Mouse (Mus musculus): ENCODE measurements around the gene Fgfr4. TPM values are rescaled to one million over a fixed set of nuclear protein-coding genes. Genes with fewer than 3 reads are reported as not detected.
"Not testable (repeated sequence)": the region's sequence is repeated elsewhere in the genome, so short reads cannot be mapped to it uniquely, and the experiment has no call there.

Gene Fgfr4
- polyA plus RNA-seq, 1 experiment: 4.3 TPM

- no peak for DNase-seq (ENCODE audit: low read depth)
Observed at GRCm38 (mm10) chr13:55172336-55172770, 19.9 kb downstream of the Fgfr4 start.

DNA sequence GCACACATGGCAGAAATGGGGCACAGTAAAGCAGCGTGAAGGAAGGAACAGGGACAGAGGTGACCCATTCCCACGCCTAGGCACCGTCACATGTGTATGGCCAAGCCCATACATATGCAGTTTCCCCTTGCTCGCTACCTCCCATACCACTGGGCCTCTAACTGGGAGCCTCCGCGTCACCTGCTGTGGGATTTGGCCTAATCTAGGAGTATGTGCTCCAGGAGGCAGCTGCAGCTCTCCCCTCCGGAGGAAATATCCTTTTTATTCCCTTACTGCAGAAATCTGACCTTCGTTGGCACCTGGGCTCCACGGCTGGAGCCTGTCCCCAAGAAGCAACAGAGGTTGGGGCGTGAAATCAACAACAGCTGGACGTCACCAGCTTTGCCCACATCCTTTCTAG lies 21.9 kb downstream of the Fgfr4 start:
- DNase-seq (ENCODE audit: low read depth): no peak

GRCm38 (mm10) chr13:55176265-55176664 lies 23.8 kb downstream of the Fgfr4 start:
- DNase-seq (ENCODE audit: low read depth): no peak

GRCm38 (mm10) chr13:55177903-55178496 lies 25.6 kb downstream of the Fgfr4 start:
- no peak for DNase-seq (ENCODE audit: low read depth)

DNA sequence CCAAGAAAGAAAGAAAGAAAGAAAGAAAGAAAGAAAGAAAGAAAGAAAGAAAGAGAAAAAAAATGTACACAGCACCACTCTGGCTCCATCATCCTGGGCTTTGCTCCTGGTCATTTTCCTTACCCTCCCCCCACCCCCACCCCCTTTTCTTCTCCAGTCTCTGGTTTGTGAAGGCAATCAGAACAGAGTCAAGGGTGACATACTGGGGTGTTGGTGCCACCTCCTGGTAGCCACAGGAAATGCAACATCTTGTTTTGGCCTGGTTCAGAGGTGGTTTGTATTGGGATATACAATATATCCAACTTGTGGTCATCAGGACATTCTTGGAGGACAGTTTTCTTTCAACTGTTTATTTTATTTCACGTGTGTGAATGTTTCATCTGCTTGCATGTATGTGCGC lies 26.1 kb downstream of the Fgfr4 start:
- DNase-seq (ENCODE audit: low read depth): no peak

DNA sequence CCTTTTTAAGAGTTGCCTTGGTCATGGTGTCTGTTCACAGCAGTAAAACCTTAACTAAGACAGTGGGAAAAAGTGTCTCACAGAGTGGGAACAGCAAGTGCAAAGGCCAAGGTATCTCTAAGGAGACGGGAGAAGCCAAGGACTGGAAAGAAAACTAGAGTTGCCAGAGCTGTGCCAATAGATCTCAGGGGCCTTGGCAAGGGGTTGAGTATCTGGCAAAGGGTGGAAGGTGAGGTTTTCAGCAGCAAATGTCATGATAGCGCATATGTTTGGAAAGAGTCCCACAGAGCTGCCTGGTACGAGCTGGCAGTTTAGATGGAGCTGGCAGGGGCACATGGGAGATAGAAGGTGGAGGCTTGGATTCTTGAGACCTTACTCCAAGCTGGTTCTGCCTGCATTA lies 27.2 kb downstream of the Fgfr4 start:
- DNase-seq (ENCODE audit: low read depth): no peak

- no peak for DNase-seq (ENCODE audit: low read depth)
Observed at GRCm38 (mm10) chr13:55181786-55182172, 29.3 kb downstream of the Fgfr4 start.

DNA sequence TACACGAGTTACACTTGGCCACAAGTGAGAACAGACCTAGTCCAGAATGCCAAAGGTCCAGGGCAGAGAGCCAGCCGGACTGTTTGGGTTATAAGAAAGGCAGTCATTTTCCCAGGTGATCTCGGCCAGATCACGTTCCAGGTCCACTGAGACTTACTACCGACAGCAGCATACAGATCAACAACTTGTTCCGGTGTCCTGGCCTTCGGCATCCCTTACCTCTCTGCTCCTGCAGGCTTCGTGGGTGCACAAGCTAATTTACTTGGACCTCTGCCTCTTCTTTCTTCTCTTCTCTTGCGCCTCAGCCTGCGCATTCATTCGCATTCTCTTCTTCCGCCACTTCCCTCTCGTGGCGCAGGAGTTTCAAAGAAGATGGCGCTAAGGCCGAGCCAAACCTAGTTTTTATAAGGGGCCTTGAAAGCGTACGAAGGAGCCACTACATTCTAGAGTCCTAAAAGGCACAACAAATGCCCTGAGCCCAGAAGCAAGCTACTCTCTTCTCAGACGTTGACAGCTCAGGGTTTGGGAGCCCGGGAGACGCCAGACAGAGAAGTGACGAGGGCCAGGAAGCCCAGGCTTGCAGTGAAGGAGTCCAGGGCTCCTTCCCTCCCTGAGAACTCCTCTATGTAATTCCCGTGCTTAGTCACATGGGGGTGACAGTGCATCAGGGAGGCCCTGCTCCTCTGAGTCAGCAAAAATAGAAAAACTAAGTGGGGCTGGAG lies 29.9 kb downstream of the Fgfr4 start:
- peak; percentile 63 for DNase-seq (ENCODE audit: low read depth)

- peak; percentile 58 for DNase-seq (ENCODE audit: low read depth)
Observed at GRCm38 (mm10) chr13:55183382-55183781, 30.9 kb downstream of the Fgfr4 start.

DNA sequence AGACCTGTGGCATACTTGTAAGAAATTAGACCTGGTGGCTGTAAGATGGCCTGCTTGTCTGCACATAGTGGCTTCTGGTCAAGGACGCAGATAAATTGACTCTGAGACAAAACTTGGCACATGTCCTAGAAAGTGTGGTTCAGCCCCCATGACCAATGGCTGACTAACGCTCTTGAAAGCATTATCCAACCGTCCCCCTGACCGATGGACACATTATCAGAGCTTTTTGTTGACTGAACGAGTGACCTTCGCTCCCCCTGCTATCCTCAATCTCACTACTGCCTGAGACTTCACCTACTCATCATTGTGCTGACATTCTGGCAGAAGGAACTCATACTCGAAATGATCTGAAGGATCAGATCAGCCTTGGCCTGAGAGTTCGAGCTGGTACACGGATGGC lies 34.6 kb downstream of the Fgfr4 start:
- not testable (repeated sequence) for DNase-seq (ENCODE audit: low read depth)

DNA sequence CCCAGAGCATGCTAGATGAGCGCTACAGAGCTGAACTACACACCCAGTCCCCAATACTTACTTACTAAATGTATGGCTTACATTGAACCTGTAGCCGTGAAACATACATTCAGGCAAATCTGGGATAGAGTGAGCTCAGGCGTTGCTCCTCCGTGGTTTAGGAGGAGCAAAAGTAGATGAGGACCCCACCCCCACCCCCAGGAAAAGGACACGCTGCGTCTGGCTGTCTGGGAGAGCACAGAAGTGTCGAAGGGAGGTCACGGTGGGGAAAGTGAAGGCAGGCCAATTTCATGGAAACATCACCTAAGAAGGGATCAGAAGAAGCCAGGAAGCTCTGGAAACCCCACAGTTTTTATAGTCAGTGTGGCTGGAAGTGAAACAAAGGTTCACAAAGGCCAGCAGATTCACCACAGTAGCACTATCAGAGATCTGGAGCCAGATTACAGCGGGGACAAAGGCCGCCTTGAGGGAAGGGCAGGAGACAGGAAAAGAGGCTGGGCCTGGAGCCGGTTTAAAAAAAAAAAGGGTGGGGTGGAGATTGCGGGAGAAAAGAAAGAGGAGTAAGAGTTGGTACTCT lies 37.2 kb downstream of the Fgfr4 start:
- no peak for DNase-seq (ENCODE audit: low read depth)

DNA sequence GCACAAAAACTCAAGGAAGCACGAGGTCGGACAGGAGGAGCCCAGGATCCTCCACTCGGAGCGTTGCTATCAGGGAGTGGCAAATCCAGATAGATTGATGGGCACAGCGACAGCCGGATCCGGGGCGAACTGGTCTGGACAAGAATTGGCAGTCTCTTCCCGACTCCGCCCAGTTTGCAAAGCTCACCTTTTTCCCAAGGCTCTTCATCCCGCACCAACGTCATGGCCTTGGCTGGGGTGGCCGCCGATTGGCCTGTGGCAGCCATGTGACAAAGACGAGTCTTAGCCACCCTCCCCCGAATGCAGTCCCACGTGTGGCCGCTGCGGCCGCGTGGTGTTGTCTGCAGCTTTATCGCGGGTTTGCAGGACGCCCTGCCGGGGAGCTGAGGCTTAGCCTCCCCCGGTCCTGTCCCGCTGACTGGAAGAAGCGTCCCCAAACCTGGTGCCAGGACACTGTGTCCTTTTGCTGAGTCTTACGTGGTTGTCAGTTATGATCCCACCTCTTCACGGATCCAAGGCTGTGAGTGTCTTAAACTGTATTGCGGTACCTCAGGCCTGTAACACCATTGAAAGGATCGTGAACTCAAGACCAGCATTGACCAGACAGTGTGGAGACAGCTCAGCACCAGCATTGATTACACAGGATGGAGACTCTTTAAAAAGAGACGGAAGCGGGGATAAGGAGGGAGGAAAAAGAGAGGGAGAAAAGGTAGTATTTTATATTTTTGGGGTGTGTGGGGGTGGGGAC lies 37.9 kb downstream of the Fgfr4 start:
- peak; percentile 81 for DNase-seq (ENCODE audit: low read depth)

GRCm38 (mm10) chr13:55191535-55191934 lies 39.1 kb downstream of the Fgfr4 start:
- no peak for DNase-seq (ENCODE audit: low read depth)

DNA sequence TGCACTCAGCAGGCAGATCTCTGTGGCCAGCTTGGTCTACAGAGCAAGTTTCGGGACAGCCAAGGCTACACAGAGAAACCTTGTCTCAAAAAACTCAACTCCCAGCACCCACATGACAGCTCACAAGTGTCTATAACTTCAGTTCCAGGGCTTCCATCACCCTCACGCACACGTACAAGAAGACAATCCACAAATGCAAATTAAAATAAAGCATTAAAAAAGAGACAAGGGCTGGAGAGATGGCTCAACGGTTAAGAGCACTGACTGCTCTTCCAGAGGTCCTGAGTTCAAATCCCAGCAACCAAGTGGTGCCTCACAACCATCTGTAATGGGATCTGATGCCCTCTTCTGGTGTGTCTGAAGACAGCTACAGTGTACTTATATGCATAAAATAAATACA lies 50.3 kb downstream of the Fgfr4 start:
- not testable (repeated sequence) for DNase-seq (ENCODE audit: low read depth)

DNA sequence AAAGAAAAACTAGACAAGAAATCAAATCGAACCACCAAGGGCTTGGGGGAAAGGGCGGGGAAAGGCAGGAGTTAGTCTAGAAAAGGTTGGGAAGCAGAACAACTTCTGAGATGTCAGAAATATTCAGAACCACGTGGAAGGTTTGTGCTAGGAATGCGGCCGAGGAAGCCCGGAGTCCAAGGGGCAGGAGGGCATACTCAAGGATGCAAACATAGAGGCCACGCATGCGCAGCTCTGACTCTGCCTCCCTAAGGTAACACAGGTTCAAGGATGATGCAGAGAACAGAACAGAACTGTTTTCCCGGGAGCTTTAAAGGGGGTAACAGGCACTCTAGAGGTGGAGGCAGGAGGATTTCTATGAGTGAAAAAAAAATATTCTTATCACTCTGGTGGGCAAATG lies 51.3 kb downstream of the Fgfr4 start:
- DNase-seq (ENCODE audit: low read depth): no peak

- no peak for DNase-seq (ENCODE audit: low read depth)
Observed at GRCm38 (mm10) chr13:55204667-55205389, 52.4 kb downstream of the Fgfr4 start.

GRCm38 (mm10) chr13:55205448-55206205 lies 53.2 kb downstream of the Fgfr4 start:
- DNase-seq (ENCODE audit: low read depth): no peak

- no peak for DNase-seq (ENCODE audit: low read depth)
Observed at GRCm38 (mm10) chr13:55208837-55209648, 56.6 kb downstream of the Fgfr4 start.

DNA sequence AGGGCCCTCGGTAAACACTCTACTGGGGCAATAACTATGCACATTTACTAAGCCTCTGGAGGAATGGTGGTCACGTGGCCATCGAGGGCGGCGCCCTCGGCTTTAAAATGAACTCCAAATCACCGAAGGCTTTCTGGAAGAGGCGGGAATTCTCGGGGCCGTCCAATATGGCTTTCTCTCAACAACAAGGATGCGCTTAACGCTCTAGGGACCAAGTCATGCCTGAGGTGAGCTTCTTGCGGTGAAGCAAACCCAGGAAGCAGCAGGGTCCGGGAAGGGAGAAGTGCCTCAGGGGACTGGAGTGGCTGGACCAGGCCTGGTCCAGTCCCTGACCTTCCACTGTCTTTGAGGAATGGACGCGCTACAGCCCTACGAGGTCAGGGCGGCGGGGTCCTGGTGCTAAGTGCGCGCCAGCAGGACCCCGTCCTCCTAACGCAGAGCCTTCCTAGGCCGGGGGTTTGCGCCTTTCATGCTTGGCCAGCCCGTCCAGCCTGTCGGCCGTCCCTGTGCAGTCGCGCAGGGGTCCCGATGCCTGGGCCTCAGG lies 57.3 kb downstream of the Fgfr4 start, which contains the start of gene Nsd1:
Gene Nsd1 (plus strand): TSS at position 134 of the 544 bp plus-strand sequence.
- DNase-seq (ENCODE audit: low read depth): no peak
